Mouse (Mus musculus) skeletal muscle tissue, adult 2 months (tissue): ENCODE data around the gene Hoxa10.

ENCODE experiments used
- DNase-seq: peaks from one replicate; pipeline ENCODE4 v3.0.0-alpha.2; 2012; ENCODE audit warnings: low read depth, low spot score

The Hoxa10 gene

GRCm38 (mm10) chr6:52245757-52246142 is 5.1 kb upstream of the Hoxa10 start, which contains the start of gene Hoxa11:
TSS of gene Hoxa11 (minus strand) at chr6:52245810.
- DNase-seq, result no peak

GRCm38 (mm10) chr6:52245040-52245756 is 4.5 kb upstream of the Hoxa10 start:
- no peak for DNase-seq

GRCm38 (mm10) chr6:52244471-52245039 is 3.9 kb upstream of the Hoxa10 start:
- DNase-seq, result no peak

- DNase-seq, result no peak
Measured at GRCm38 (mm10) chr6:52243681-52244121, 3.0 kb upstream of the Hoxa10 start.

- DNase-seq, result no peak
Measured at GRCm38 (mm10) chr6:52242801-52243332, 2.2 kb upstream of the Hoxa10 start.

GRCm38 (mm10) chr6:52241001-52241621 is 457 bp upstream of the Hoxa10 start:
- DNase-seq, result no peak

GRCm38 (mm10) chr6:52239625-52240388 is 847 bp downstream of the Hoxa10 start:
- DNase-seq, result no peak

GRCm38 (mm10) chr6:52238976-52239375 is 1.7 kb downstream of the Hoxa10 start:
- no peak for DNase-seq

- no peak for DNase-seq
Measured at GRCm38 (mm10) chr6:52238155-52238545, 2.5 kb downstream of the Hoxa10 start.

- DNase-seq, result no peak
Measured at GRCm38 (mm10) chr6:52237346-52238154, 3.1 kb downstream of the Hoxa10 start.

- no peak for DNase-seq
Measured at GRCm38 (mm10) chr6:52236806-52237205, 3.8 kb downstream of the Hoxa10 start.

GRCm38 (mm10) chr6:52235866-52236265 is 4.8 kb downstream of the Hoxa10 start:
- DNase-seq, result no peak

GRCm38 (mm10) chr6:52235267-52235666 is 5.4 kb downstream of the Hoxa10 start:
- DNase-seq, result no peak

GRCm38 (mm10) chr6:52234428-52235140 is 6.1 kb downstream of the Hoxa10 start:
- DNase-seq, result no peak

- no peak for DNase-seq
Measured at GRCm38 (mm10) chr6:52233546-52234427, 6.9 kb downstream of the Hoxa10 start.

GRCm38 (mm10) chr6:52232984-52233545 is 7.6 kb downstream of the Hoxa10 start:
- DNase-seq, result no peak

GRCm38 (mm10) chr6:52232568-52232965 is 8.1 kb downstream of the Hoxa10 start:
- no peak for DNase-seq

- DNase-seq, result no peak
Measured at GRCm38 (mm10) chr6:52231885-52232567, 8.6 kb downstream of the Hoxa10 start.
